Mouse (Mus musculus) E14TG2a.4 (cell line): ENCODE results near the gene Ptprm.
A peak's percentile ranks its signal among the peaks of the same experiment; 100 is the strongest.

Experiments
- H3K27me3 ChIP-seq: 2 replicates; pipeline ENCODE4 v1.6.1; 2014; ENCODE audit warnings: low read length, control low read depth; ENCODE audit not compliant: insufficient read depth
- H3K36me3 ChIP-seq: 2 replicates; pipeline ENCODE4 v1.6.1; 2014; ENCODE audit warnings: low read length, control low read depth; ENCODE audit not compliant: insufficient read depth
- H3K4me1 ChIP-seq: replicated peaks from 2 replicates; pipeline ENCODE4 v1.6.1; 2014; ENCODE audit warnings: low read depth, low read length, control low read depth
- H3K4me3 ChIP-seq: replicated peaks from 2 replicates; pipeline ENCODE4 v1.5.1; 2014; ENCODE audit warnings: mild to moderate bottlenecking, low read length
- H3K9me3 ChIP-seq: 2 replicates; pipeline ENCODE4 v1.6.1; 2014; ENCODE audit warnings: low read length, control low read depth
- CTCF ChIP-seq: conservative IDR thresholded peaks from 2 replicates; pipeline ENCODE4 v1.5.1; 2014; ENCODE audit warnings: low read length
- NANOG ChIP-seq: IDR thresholded peaks from 2 replicates; pipeline ENCODE4 v1.6.1; 2014; ENCODE audit warnings: borderline replicate concordance, low read length, mixed read lengths
- POU5F1 ChIP-seq: IDR thresholded peaks from 2 replicates; pipeline ENCODE4 v1.6.1; 2014; ENCODE audit warnings: low read length, borderline replicate concordance

Gene Ptprm

DNA sequence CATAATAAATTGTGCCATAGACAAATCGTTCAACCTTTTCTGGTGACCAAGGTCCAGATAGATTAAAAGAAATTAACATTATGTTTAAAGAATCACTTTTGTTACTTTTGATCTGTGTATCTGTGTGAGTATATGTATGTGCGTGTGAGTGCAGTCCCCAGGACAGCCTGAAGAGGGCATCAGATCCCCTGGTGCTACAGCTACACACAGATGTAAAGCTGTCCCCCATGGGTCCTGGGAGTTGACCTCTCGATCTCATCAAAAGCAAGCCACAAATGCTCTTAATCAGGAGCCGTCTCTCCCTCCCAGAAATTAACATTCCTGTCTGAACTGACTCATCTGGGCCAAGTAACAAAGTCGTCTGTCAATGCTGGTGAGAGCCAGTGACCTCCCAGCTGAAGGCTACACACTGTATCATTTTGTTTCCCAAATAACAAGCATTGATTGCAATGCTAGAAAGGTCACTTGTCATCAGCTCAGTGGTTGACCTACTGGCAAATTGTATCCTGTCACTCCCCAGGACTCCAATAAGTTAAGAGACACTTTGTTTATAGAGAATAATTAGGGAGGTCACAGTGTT is 175.5 kb downstream of the Ptprm start:
- Histone ChIP-seq H3K9me3 (no peaks in the 10 kb centered on the region), H3K36me3 (no peaks in the 10 kb centered on the region), H3K4me1 (no peaks in the 10 kb centered on the region), H3K4me3 (no peak overlapping the region), H3K27me3 (no peaks in the 10 kb centered on the region)
- peak; percentile 47 for TF ChIP-seq CTCF
- no peak for TF ChIP-seq POU5F1

- H3K4me1 ChIP-seq, result no peaks in the 10 kb centered on the region
- no peak for TF ChIP-seq NANOG
- peak; percentile 57 for TF ChIP-seq CTCF
- no peak for TF ChIP-seq POU5F1
- H3K36me3 ChIP-seq, result no peaks in the 10 kb centered on the region
- H3K9me3 ChIP-seq, result no peaks in the 10 kb centered on the region
- no peaks in the 10 kb centered on the region for H3K27me3 ChIP-seq
- H3K4me3 ChIP-seq, result no peak overlapping the region
Measured at GRCm38 (mm10) chr17:67175836-67176235, 178.4 kb downstream of the Ptprm start.

GRCm38 (mm10) chr17:67171353-67171752 is 182.9 kb downstream of the Ptprm start:
- no peak for TF ChIP-seq CTCF
- no peak for TF ChIP-seq NANOG
- TF ChIP-seq POU5F1, result no peak
- Histone ChIP-seq H3K4me3 (no peak overlapping the region), H3K27me3 (no peaks in the 10 kb centered on the region), H3K4me1 (no peaks in the 10 kb centered on the region), H3K9me3 (no peaks in the 10 kb centered on the region), H3K36me3 (no peaks in the 10 kb centered on the region)

- Histone ChIP-seq H3K4me1 (no peaks in the 10 kb centered on the region), H3K27me3 (no peaks in the 10 kb centered on the region), H3K4me3 (no peak overlapping the region), H3K9me3 (no peaks in the 10 kb centered on the region), H3K36me3 (no peaks in the 10 kb centered on the region)
- TF ChIP-seq CTCF (no peak), POU5F1 (no peak), NANOG (no peak)
Measured at GRCm38 (mm10) chr17:67170696-67171095, 183.6 kb downstream of the Ptprm start.

DNA sequence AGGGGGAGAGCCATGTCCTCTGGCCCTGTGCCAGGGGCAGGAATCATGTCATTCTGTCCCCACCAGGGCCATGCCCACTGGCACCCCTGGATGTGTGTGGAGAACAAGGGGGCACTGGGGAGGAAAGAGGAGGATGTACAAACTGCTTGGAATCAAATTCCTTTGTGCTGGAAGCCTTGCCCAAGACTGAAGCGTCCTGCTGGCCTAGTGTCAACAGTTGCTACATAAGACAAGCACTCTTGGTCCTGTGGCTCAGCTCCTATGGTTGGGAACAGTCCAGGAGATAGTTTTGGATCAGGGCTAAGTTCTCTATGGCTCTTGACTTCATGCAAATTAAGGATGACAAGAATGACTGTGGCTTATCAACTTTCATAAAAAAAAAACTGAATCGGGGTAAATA is 188.4 kb downstream of the Ptprm start:
- no peaks in the 10 kb centered on the region for H3K4me1 ChIP-seq
- no peaks in the 10 kb centered on the region for H3K9me3 ChIP-seq
- TF ChIP-seq CTCF (no peak), NANOG (no peak), POU5F1 (no peak)
- H3K4me3 ChIP-seq, result no peak overlapping the region
- H3K36me3 ChIP-seq, result no peaks in the 10 kb centered on the region
- no peaks in the 10 kb centered on the region for H3K27me3 ChIP-seq

DNA sequence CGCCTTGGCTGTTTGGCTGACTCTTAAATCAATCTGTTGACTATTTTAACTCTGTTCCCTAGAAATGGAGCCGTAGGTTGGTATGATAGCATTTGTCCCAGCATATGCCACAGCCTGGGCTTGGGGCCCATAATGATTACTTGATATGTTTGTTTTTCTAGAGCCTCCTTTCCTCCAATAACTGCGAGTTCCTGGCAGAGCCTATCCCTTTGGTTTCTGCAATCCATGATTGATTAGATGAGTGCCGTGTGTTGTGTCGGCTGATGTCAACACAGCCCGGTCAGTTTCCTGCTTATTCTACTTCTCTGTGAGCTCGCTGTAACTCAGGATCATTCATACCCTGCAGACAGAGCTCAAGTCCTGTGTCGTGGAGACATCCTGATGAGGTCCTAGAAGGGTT is 194.6 kb downstream of the Ptprm start:
- no peaks in the 10 kb centered on the region for H3K27me3 ChIP-seq
- H3K36me3 ChIP-seq, result no peaks in the 10 kb centered on the region
- peaks cover 28% of the 10 kb centered on the region for H3K9me3 ChIP-seq
- no peak overlapping the region for H3K4me3 ChIP-seq
- H3K4me1 ChIP-seq, result no peaks in the 10 kb centered on the region
- TF ChIP-seq POU5F1, result no peak
- no peak for TF ChIP-seq NANOG
- no peak for TF ChIP-seq CTCF

GRCm38 (mm10) chr17:67157089-67157752 is 197.0 kb downstream of the Ptprm start:
- H3K4me3 ChIP-seq, result no peak overlapping the region
- no peaks in the 10 kb centered on the region for H3K27me3 ChIP-seq
- H3K9me3 ChIP-seq, result peaks cover 28% of the 10 kb centered on the region
- H3K36me3 ChIP-seq, result no peaks in the 10 kb centered on the region
- TF ChIP-seq POU5F1, result no peak; the same call in 1 of the 2 replicates
- TF ChIP-seq NANOG, result no peak
- no peak for TF ChIP-seq CTCF
- H3K4me1 ChIP-seq, result no peaks in the 10 kb centered on the region

GRCm38 (mm10) chr17:67152218-67152617 is 202.0 kb downstream of the Ptprm start:
- Histone ChIP-seq H3K4me1 (no peaks in the 10 kb centered on the region), H3K4me3 (no peak overlapping the region), H3K27me3 (no peaks in the 10 kb centered on the region), H3K36me3 (no peaks in the 10 kb centered on the region), H3K9me3 (peaks cover 11% of the 10 kb centered on the region)
- TF ChIP-seq NANOG (no peak), CTCF (no peak), POU5F1 (no peak)

GRCm38 (mm10) chr17:67150441-67150840 is 203.8 kb downstream of the Ptprm start:
- Histone ChIP-seq H3K4me1 (no peaks in the 10 kb centered on the region), H3K27me3 (no peaks in the 10 kb centered on the region), H3K4me3 (no peak overlapping the region), H3K9me3 (peaks cover 11% of the 10 kb centered on the region), H3K36me3 (no peaks in the 10 kb centered on the region)
- TF ChIP-seq POU5F1, result no peak
- TF ChIP-seq NANOG, result no peak
- TF ChIP-seq CTCF, result no peak
